Mouse (Mus musculus) limb, embryonic 14.5 days (tissue): ENCODE data around the gene Gm29427. TPM values are rescaled to one million over a fixed set of nuclear protein-coding genes. Genes with fewer than 3 reads are reported as not detected.

Experiments
- ATAC-seq: fragments of 200-750 bp; cut with Nextera tagmentation; 2 replicates; pipeline ENCODE4 v1.8.0; 2017; ENCODE audit warnings: low read depth, moderate number of reproducible peaks, moderate TSS enrichment; ENCODE audit not compliant: low FRiP score
- DNase-seq: peaks from one replicate; pipeline ENCODE4 v3.0.0-alpha.2; 2015; ENCODE audit warnings: low spot score
- H3K27ac ChIP-seq: fragments of 300-500 bp; sonication (generic); replicated peaks from 2 replicates; pipeline ENCODE4 v1.5.1; 2014; ENCODE audit warnings: low read depth, mild to moderate bottlenecking, low read length, moderate library complexity, mixed read lengths
- H3K27me3 ChIP-seq: fragments of 300-500 bp; sonication (generic); 2 replicates; pipeline ENCODE4 v1.6.1; 2014; ENCODE audit warnings: low read length, mixed read lengths; ENCODE audit not compliant: control insufficient read depth, insufficient read depth
- H3K36me3 ChIP-seq: fragments of 300-500 bp; sonication (generic); 2 replicates; pipeline ENCODE4 v1.6.1; 2014; ENCODE audit warnings: mild to moderate bottlenecking, low read length, moderate library complexity, mixed read lengths; ENCODE audit not compliant: control insufficient read depth, insufficient read depth
- H3K4me1 ChIP-seq: fragments of 300-500 bp; sonication (generic); 2 replicates; pipeline ENCODE4 v1.6.1; 2014; ENCODE audit warnings: antibody characterized with exemption, low read length, mixed read lengths; ENCODE audit not compliant: control insufficient read depth, insufficient read depth
- H3K4me2 ChIP-seq: fragments of 300-500 bp; sonication (generic); replicated peaks from 2 replicates; pipeline ENCODE4 v1.6.1; 2014; ENCODE audit warnings: low read depth, mild to moderate bottlenecking, low read length, moderate library complexity; ENCODE audit not compliant: severe bottlenecking
- H3K4me3 ChIP-seq: fragments of 300-500 bp; sonication (generic); replicated peaks from 2 replicates; pipeline ENCODE4 v1.5.1; 2014; ENCODE audit warnings: low read length
- H3K9ac ChIP-seq: fragments of 300-500 bp; sonication (generic); 2 replicates; pipeline ENCODE4 v1.6.1; 2014; ENCODE audit warnings: mild to moderate bottlenecking, low read depth, low read length, moderate library complexity; ENCODE audit not compliant: severe bottlenecking
- H3K9me3 ChIP-seq: fragments of 300-500 bp; sonication (generic); 2 replicates; pipeline ENCODE4 v1.6.1; 2016; ENCODE audit warnings: low read length; ENCODE audit not compliant: control insufficient read depth
- POLR2A ChIP-seq: fragments of 200-500 bp; IDR thresholded peaks from 2 replicates; pipeline ENCODE4 v1.8.0; 2012; ENCODE audit warnings: inconsistent platforms, mild to moderate bottlenecking, moderate library complexity, borderline replicate concordance; ENCODE audit not compliant: insufficient read depth, insufficient read length; ENCODE audit errors: extremely low read depth
- WGBS: fragments of 180-500 bp; shearing (Covaris S2); extraction: QIAGEN DNeasy Blood & Tissue Kit; methylation state at CpG from one replicate; pipeline ENCODE4 v1.1.7; 2014; 5-methylcytosine and 5-hydroxymethylcytosine counted together
- polyA plus RNA-seq, 2 experiments: library from polyadenylated mRNA; depleted of rRNA in 1 of 2; stranded (reverse) in 1 of 2; unstranded in 1 of 2; fragments of >200 nt; fragmentation: Nextera tagmentation in 1 of 2; extraction: Ambion mirVana in 1 of 2; gene quantifications; 2 replicates each; pipeline versions ENCODE4 v1.2.1 to v1.2.3; 2012 to 2014

The Gm29427 gene
- polyA plus RNA-seq, 2 experiments: not detected

DNA sequence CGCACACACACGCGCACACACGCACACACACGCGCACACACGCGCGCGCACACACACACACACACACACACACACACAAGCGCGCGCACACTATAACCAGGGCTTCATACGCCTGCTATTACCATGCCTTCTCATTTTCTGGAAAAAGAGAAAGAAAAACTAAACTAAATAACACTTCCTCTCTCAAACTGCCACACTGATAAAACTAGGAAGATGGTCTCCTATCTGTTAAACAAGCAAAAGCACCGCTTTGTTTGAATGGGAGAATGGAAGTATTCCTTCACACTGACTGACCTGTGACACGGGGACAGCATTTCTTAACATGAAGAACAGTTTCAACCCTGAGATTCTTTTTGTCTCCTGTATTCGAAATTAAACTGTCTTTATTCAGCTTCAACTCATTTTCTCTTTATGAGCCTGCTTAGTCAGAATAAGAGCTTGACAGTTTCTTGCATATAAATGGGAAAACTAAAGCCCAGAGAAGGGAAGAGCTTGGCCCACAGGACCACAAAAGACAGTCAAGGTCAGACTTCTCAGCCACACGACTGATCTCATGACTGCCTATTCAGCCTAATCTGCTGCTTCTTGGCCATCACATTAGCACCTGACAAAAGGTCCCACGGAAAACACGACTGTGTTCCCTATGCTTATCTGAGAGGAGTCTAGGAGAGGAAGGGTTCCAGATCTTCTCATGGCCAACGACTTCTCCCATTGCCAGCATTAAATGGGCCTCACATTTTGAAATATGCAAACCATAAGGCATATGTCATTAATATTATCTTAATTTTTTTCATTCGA, 5.1 kb downstream of the Gm29427 start:
- no peaks in the 10 kb centered on the region for H3K9me3 ChIP-seq
- DNase-seq (no peak), ATAC-seq (no peak)
- peaks cover 15% of the 10 kb centered on the region for H3K36me3 ChIP-seq
- no peak overlapping the region for H3K4me3 ChIP-seq
- no peak overlapping the region for H3K4me2 ChIP-seq
- TF ChIP-seq POLR2A: no peak
- no peak overlapping the region for H3K9ac ChIP-seq
- H3K27me3 ChIP-seq: no peaks in the 10 kb centered on the region
- no peaks in the 10 kb centered on the region for H3K4me1 ChIP-seq
- no peak overlapping the region for H3K27ac ChIP-seq
- WGBS: 92% methylated on average over 22 of the region's 22 CpGs

DNA sequence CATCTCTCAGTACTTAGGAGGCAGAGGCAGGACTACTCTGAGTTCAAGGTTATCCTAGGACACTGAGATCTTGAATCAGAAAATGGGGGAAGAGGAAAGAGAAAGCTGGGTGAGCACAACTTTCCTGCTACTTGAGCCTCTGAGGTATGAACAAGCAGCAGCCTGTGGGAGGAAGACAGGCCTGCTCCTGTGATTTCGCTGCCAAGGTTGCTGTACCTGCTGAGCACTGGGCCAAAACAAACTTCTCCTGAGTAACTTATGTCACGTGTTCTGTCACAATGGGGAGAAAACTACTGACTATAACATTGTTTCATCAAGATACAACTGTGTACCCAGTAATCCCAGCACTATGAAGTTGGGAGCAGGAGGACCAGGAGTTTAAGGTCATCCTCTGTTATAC, 12.0 kb downstream of the Gm29427 start:
- Histone ChIP-seq H3K9ac (no peak overlapping the region), H3K4me3 (no peak overlapping the region), H3K9me3 (no peaks in the 10 kb centered on the region), H3K4me1 (no peaks in the 10 kb centered on the region), H3K27me3 (no peaks in the 10 kb centered on the region), H3K27ac (no peak overlapping the region), H3K4me2 (no peak overlapping the region), H3K36me3 (peaks cover 54% of the 10 kb centered on the region)
- WGBS: 71% methylated on average over 2 of the region's 2 CpGs
- TF ChIP-seq POLR2A: no peak
- no peak for DNase-seq
- ATAC-seq: no peak

DNA sequence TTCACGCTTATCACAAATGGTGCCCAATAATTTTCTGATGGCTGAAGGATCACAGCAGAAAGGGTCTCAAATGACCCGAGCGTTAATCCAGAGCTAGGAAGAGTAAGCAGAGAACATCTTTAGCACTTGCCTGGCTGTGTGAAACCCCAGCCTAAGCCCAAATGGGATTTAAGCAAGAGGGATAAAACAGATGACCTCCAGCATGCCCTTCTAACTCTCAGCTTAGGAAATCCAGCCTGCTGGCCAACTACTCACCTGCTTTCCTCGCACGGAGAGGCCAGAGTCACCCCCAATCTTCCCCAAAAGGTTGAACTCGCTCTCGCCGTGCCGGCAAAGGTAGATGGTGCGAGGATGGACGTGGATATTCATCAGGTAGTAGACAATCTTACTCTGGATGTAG, 13.6 kb downstream of the Gm29427 start:
- peaks cover 59% of the 10 kb centered on the region for H3K36me3 ChIP-seq
- 90% methylated on average over 11 of the region's 11 CpGs for WGBS
- no peaks in the 10 kb centered on the region for H3K4me1 ChIP-seq
- no peak overlapping the region for H3K4me2 ChIP-seq
- no peak for TF ChIP-seq POLR2A
- ATAC-seq (no peak), DNase-seq (no peak)
- no peak overlapping the region for H3K27ac ChIP-seq
- H3K4me3 ChIP-seq: no peak overlapping the region
- no peaks in the 10 kb centered on the region for H3K9me3 ChIP-seq
- no peaks in the 10 kb centered on the region for H3K27me3 ChIP-seq
- no peak overlapping the region for H3K9ac ChIP-seq

DNA sequence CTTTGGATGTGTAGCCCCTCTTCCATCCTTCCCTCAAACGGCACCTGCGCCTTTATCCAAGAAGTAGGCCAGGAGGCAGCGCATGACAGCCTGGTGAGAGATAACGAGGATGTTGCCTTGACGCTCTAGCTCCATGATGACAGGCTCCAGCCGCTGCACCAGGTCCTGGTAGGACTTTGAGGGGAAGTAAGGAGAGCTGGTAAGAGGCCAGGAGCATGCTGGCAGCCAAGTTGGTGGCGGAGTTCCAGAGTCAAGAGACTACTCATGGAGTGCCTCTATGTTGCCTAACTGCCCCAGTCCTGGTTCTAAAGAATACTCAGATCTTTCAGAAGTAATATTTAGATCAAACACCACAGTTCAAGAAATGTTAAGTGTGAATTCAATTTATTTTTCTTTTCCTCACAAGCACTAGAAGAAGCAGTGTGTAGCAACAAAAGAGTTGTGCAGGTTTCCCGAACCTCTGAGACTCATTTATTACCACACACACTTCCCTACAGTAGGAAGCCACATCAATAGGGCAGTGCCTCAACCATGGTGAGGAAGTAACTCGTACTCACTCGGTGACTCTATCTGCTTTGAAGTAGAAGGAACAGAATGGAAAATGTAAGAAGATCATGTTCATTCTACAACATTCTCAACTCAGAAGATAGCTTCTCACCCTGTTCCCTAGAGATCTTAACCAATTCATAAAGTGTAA, 15.5 kb downstream of the Gm29427 start:
- Histone ChIP-seq H3K4me3 (no peak overlapping the region), H3K4me2 (no peak overlapping the region), H3K27ac (no peak overlapping the region), H3K27me3 (no peaks in the 10 kb centered on the region), H3K36me3 (peaks cover 50% of the 10 kb centered on the region), H3K4me1 (no peaks in the 10 kb centered on the region), H3K9ac (no peak overlapping the region), H3K9me3 (no peaks in the 10 kb centered on the region)
- DNase-seq (no peak), ATAC-seq (no peak)
- 90% methylated on average over 10 of the region's 10 CpGs for WGBS
- no peak for TF ChIP-seq POLR2A

DNA sequence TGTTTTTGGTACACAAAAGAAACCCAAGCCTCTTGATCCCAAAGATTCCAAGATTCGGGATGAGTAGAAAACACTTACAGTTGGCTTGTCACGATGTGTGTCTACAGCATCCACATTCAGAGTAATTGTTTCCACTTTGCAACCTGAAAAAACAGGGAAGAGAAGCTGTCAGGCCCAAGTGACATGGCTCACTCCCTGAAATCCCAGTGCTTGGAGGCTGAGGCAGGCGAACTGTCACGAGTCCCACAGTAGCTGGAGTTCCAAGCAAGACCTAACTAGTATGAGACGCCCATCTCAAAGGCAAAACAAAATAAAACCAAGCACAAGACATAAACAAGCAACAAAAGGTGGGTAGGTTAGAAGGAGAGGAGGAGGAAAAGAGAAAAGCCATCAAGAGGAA, 17.0 kb downstream of the Gm29427 start:
- Histone ChIP-seq H3K36me3 (peaks cover 50% of the 10 kb centered on the region), H3K27ac (no peak overlapping the region), H3K9me3 (no peaks in the 10 kb centered on the region), H3K4me3 (no peak overlapping the region), H3K27me3 (no peaks in the 10 kb centered on the region), H3K9ac (no peak overlapping the region), H3K4me1 (no peaks in the 10 kb centered on the region), H3K4me2 (no peak overlapping the region)
- ATAC-seq: no peak
- 90% methylated on average over 5 of the region's 5 CpGs for WGBS
- no peak for TF ChIP-seq POLR2A
- DNase-seq: no peak
